Mouse (Mus musculus): ENCODE measurements around the gene Cbx7.

- peak; percentile 51 for TF ChIP-seq CTCF (IDR thresholded peaks at IDR 0.05; ENCODE audit: low read depth, low read length)
- no peak for TF ChIP-seq POLR2A (IDR thresholded peaks at IDR 0.05; ENCODE audit: extremely low read depth, insufficient read depth, low read length)
Measured at GRCm38 (mm10) chr15:79946790-79947189, 24.1 kb downstream of the Cbx7 start.
